10 mouse cellular contexts compared by ENCODE assay signal in the genomic region with DNA sequence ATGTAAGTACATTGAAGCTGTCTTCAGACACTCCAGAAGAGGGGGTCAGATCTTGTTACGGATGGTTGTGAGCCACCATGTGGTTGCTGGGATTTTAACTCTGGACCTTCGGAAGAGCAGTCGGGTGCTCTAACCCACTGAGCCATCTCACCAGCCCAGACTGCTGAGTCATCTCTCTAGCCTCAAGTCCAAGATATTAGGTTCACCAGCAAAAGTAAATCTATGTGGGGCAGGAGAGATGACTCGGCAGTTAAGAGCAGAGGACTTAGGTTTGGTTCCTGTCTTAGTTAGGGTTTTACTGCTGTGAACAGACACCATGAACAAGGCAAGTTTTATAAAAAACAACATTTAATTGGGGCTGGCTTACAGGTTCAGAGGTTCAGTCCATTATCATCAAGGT. TPM values are rescaled to one million over a fixed set of nuclear protein-coding genes. Genes with fewer than 3 reads are reported as not detected.
"Had no signal": no experiment of that assay in that cellular context is flagged by ENCODE, and none has a peak within 500 bp of the region (broad histone marks: within the 10 kb centered on the region; RNA-seq: fewer than 3 reads in every experiment).

No protein-coding gene starts in this region.

RNA-seq across cellular contexts. Expression of a gene that starts 36.5 kb away (rescaled TPM):
- total RNA-seq: midbrain, postnatal 0 days had no signal
- polyA plus RNA-seq: lung, embryonic 14.5 days; lung, embryonic 16.5 days; midbrain, embryonic 11.5 days; midbrain, embryonic 13.5 days; midbrain, embryonic 15.5 days; midbrain, postnatal 0 days; neural tube, embryonic 12.5 days; neural tube, embryonic 14.5 days; stomach, embryonic 15.5 days; stomach, postnatal 0 days had no signal
